Mouse (Mus musculus) lung, postnatal 0 days (tissue): ENCODE data around the gene Trim5. TPM values are rescaled to one million over a fixed set of nuclear protein-coding genes. Genes with fewer than 3 reads are reported as not detected.
"Not testable (repeated sequence)": the region's sequence is repeated elsewhere in the genome, so short reads cannot be mapped to it uniquely, and the experiment has no call there.

Experiments
- ATAC-seq: fragments of 200-750 bp; cut with Nextera tagmentation; 2 replicates; pipeline ENCODE4 v1.8.0; 2017; ENCODE audit warnings: moderate library complexity
- DNase-seq: peaks from one replicate; pipeline ENCODE4 v3.0.0-alpha.2; 2016; ENCODE audit warnings: low spot score
- H3K27ac ChIP-seq: fragments of 300-500 bp; sonication (generic); 2 replicates; pipeline ENCODE4 v1.5.1; 2014; ENCODE audit warnings: antibody characterized with exemption, mild to moderate bottlenecking, low read length, mixed read lengths
- H3K27me3 ChIP-seq: fragments of 300-500 bp; sonication (generic); replicated peaks from 2 replicates; pipeline ENCODE4 v1.6.1; 2014; ENCODE audit warnings: low read length, mixed read lengths; ENCODE audit not compliant: insufficient read depth
- H3K36me3 ChIP-seq: fragments of 300-500 bp; sonication (generic); 2 replicates; pipeline ENCODE4 v1.6.1; 2014; ENCODE audit warnings: low read length, mixed read lengths; ENCODE audit not compliant: insufficient read depth
- H3K4me1 ChIP-seq: fragments of 300-500 bp; sonication (generic); 2 replicates; pipeline ENCODE4 v1.6.1; 2014; ENCODE audit warnings: antibody characterized with exemption, low read depth, low read length, mixed read lengths; ENCODE audit not compliant: insufficient read depth
- H3K4me2 ChIP-seq: fragments of 300-500 bp; sonication (generic); replicated peaks from 2 replicates; pipeline ENCODE4 v1.6.1; 2014; ENCODE audit warnings: low read depth, mild to moderate bottlenecking, low read length, moderate library complexity, mixed read lengths
- H3K4me3 ChIP-seq: fragments of 300-500 bp; sonication (generic); 2 replicates; pipeline ENCODE4 v1.5.1; 2014; ENCODE audit warnings: low read depth, low read length
- H3K9ac ChIP-seq: fragments of 300-500 bp; sonication (generic); replicated peaks from 2 replicates; pipeline ENCODE4 v1.6.1; 2014; ENCODE audit warnings: low read depth, mild to moderate bottlenecking
- H3K9me3 ChIP-seq: fragments of 300-500 bp; sonication (generic); 2 replicates; pipeline ENCODE4 v1.6.1; 2016; ENCODE audit warnings: low read length, mixed read lengths
- CTCF ChIP-seq: IDR thresholded peaks from 2 replicates; pipeline ENCODE4 v1.5.1; 2016; ENCODE audit warnings: antibody characterized with exemption, mild to moderate bottlenecking
- EP300 ChIP-seq: IDR thresholded peaks from 2 replicates; pipeline ENCODE4 v1.6.1; 2016; ENCODE audit warnings: antibody characterized with exemption, mild to moderate bottlenecking, control low read depth
- WGBS: fragments of 180-500 bp; shearing (Covaris S2); extraction: QIAGEN DNeasy Blood & Tissue Kit; methylation state at CpG from one replicate; pipeline ENCODE4 v1.1.7; 2014; 5-methylcytosine and 5-hydroxymethylcytosine counted together
- polyA plus RNA-seq: library from polyadenylated mRNA; unstranded; fragments of >200 nt; fragmentation: Nextera tagmentation; extraction: Ambion mirVana; gene quantifications from 2 replicates; pipeline ENCODE4 v1.2.1, GENCODE M21; 2015

The Trim5 gene
- polyA plus RNA-seq, 1 experiment from 2014 or later: 1.1 TPM

GRCm38 (mm10) chr7:104291638-104292400 is 3.9 kb upstream of the Trim5 start:
- H3K36me3 ChIP-seq: no peaks in the 10 kb centered on the region
- H3K9ac ChIP-seq: no peak overlapping the region
- H3K27ac ChIP-seq: no peak overlapping the region
- no peak overlapping the region for H3K4me3 ChIP-seq
- H3K27me3 ChIP-seq: no peaks in the 10 kb centered on the region
- TF ChIP-seq EP300 (no peak), CTCF (no peak)
- 76% methylated on average over 5 of the region's 5 CpGs for WGBS
- H3K4me2 ChIP-seq: no peak overlapping the region
- no peak for DNase-seq
- ATAC-seq: no peak
- no peaks in the 10 kb centered on the region for H3K4me1 ChIP-seq
- H3K9me3 ChIP-seq: no peaks in the 10 kb centered on the region

- TF ChIP-seq CTCF (no peak), EP300 (no peak)
- Histone ChIP-seq H3K4me1 (no peaks in the 10 kb centered on the region), H3K9ac (no peak overlapping the region), H3K4me3 (no peak overlapping the region), H3K27me3 (no peaks in the 10 kb centered on the region), H3K4me2 (no peak overlapping the region), H3K36me3 (no peaks in the 10 kb centered on the region), H3K27ac (no peak overlapping the region), H3K9me3 (no peaks in the 10 kb centered on the region)
- 77% methylated on average over 1 of the region's 1 CpGs for WGBS
- DNase-seq (no peak), ATAC-seq (no peak)
Observed at GRCm38 (mm10) chr7:104290641-104291040, 2.7 kb upstream of the Trim5 start.

GRCm38 (mm10) chr7:104279361-104279760 is 8.5 kb downstream of the Trim5 start:
- H3K4me3 ChIP-seq, DNase-seq, H3K9me3 ChIP-seq, H3K4me2 ChIP-seq, H3K27me3 ChIP-seq, H3K9ac ChIP-seq, H3K27ac ChIP-seq, H3K36me3 ChIP-seq, H3K4me1 ChIP-seq, ATAC-seq: not testable (repeated sequence)
- 61% methylated on average over 3 of the region's 3 CpGs for WGBS

GRCm38 (mm10) chr7:104265335-104265734 is 22.6 kb downstream of the Trim5 start:
- not testable (repeated sequence) for ATAC-seq

GRCm38 (mm10) chr7:104260380-104260779 is 27.5 kb downstream of the Trim5 start:
- WGBS: 82% methylated on average over 4 of the region's 4 CpGs
- not testable (repeated sequence) for H3K27ac ChIP-seq, H3K9me3 ChIP-seq, H3K36me3 ChIP-seq, H3K9ac ChIP-seq, H3K4me1 ChIP-seq, H3K4me3 ChIP-seq, DNase-seq, H3K4me2 ChIP-seq, H3K27me3 ChIP-seq, ATAC-seq

More at GRCm38 (mm10) chr7:104265335-104265734, 22.6 kb downstream of the Trim5 start:
- H3K9ac ChIP-seq, DNase-seq, H3K9me3 ChIP-seq, H3K4me2 ChIP-seq, H3K36me3 ChIP-seq, H3K4me1 ChIP-seq, H3K4me3 ChIP-seq, H3K27me3 ChIP-seq, H3K27ac ChIP-seq: not testable (repeated sequence)
- WGBS: 90% methylated on average over 3 of the region's 5 CpGs

- Histone ChIP-seq H3K36me3 (no peaks in the 10 kb centered on the region), H3K4me1 (no peaks in the 10 kb centered on the region), H3K9ac (peak within 1 kb of the TSS; percentile 78), H3K9me3 (no peaks in the 10 kb centered on the region), H3K4me3 (peak within 1 kb of the TSS; percentile 71), H3K4me2 (peak within 1 kb of the TSS; percentile 75), H3K27ac (peak within 1 kb of the TSS; percentile 86), H3K27me3 (no peaks in the 10 kb centered on the region)
- DNase-seq (peak; percentile 96), ATAC-seq (peak; percentile 95)
- 5% methylated on average over 13 of the region's 13 CpGs for WGBS
- TF ChIP-seq EP300 (no peak), CTCF (peak; percentile 81)
Observed at GRCm38 (mm10) chr7:104244287-104245181, 43.4 kb downstream of the Trim5 start, which contains the start of gene Trim34a. Gene Trim34a (plus strand): TSS chr7:104244457.
